23 mouse cellular contexts compared by ENCODE assay signal in genomic region chr12:56318941-56319340, GRCm38 (mm10). TPM values are rescaled to one million over a fixed set of nuclear protein-coding genes. Genes with fewer than 3 reads are reported as not detected.
A peak's percentile ranks its signal among the peaks of the same experiment; 100 is the strongest.
DNase-seq lines count a peak whose midpoint lies in the region; ATAC-seq lines count a peak whose summit lies in the region.
"Had no signal": no experiment of that assay in that cellular context is flagged by ENCODE, and none has a peak within 500 bp of the region (broad histone marks: within the 10 kb centered on the region; RNA-seq: fewer than 3 reads in every experiment).

No protein-coding gene starts in this region.

- H3K36me3 ChIP-seq in midbrain, embryonic 11.5 days (ENCODE audit: control insufficient read depth, insufficient read depth, low read length), result no peaks in the 10 kb centered on the region
- no peaks in the 10 kb centered on the region for H3K36me3 ChIP-seq in midbrain, embryonic 13.5 days
- H3K36me3 ChIP-seq: embryonic facial prominence, embryonic 12.5 days; forebrain, embryonic 15.5 days; G1E; heart, embryonic 15.5 days; intestine, embryonic 15.5 days had no signal

- H3K4me1 ChIP-seq in midbrain, embryonic 11.5 days (ENCODE audit: control insufficient read depth, insufficient read depth, low read length), result no peaks in the 10 kb centered on the region
- no peaks in the 10 kb centered on the region for H3K4me1 ChIP-seq in midbrain, embryonic 13.5 days (replicated peaks)
- H3K4me1 ChIP-seq: embryonic facial prominence, embryonic 12.5 days; forebrain, embryonic 15.5 days; heart, embryonic 15.5 days; hindbrain, embryonic 10.5 days; intestine, embryonic 15.5 days had no signal

- no peaks in the 10 kb centered on the region for H3K27me3 ChIP-seq in midbrain, embryonic 11.5 days (ENCODE audit: control insufficient read depth, insufficient read depth, low read length)
- H3K27me3 ChIP-seq in midbrain, embryonic 13.5 days, result no peaks in the 10 kb centered on the region
- H3K27me3 ChIP-seq: embryonic facial prominence, embryonic 12.5 days; forebrain, embryonic 15.5 days; heart, embryonic 15.5 days; intestine, embryonic 15.5 days had no signal

- no peak overlapping the region for H3K27ac ChIP-seq in midbrain, embryonic 11.5 days (ENCODE audit: low read depth, low read length)
- no peak overlapping the region for H3K27ac ChIP-seq in midbrain, embryonic 13.5 days
- H3K27ac ChIP-seq: embryonic facial prominence, embryonic 12.5 days; forebrain, embryonic 15.5 days; heart, adult 2 months; heart, embryonic 15.5 days; hindbrain, embryonic 10.5 days; hindbrain, embryonic 14.5 days; intestine, embryonic 15.5 days had no signal

- ATAC-seq in midbrain, embryonic 11.5 days (ENCODE audit: low FRiP score), result no peak
- no peak for ATAC-seq in midbrain, embryonic 13.5 days
- ATAC-seq: CD4-positive, CD25-positive, alpha-beta regulatory T cell, adult 4 months; forebrain, embryonic 15.5 days; intestine, embryonic 15.5 days had no signal

- H3K9me3 ChIP-seq in midbrain, embryonic 11.5 days (ENCODE audit: control insufficient read depth, low read length), result peaks cover 3% of the 10 kb centered on the region; the same call in 1 of the 2 replicates
- no peaks in the 10 kb centered on the region for H3K9me3 ChIP-seq in midbrain, embryonic 13.5 days
- H3K9me3 ChIP-seq: embryonic facial prominence, embryonic 12.5 days; forebrain, embryonic 15.5 days; G1E; heart, embryonic 15.5 days; intestine, embryonic 15.5 days had no signal

- no peak overlapping the region for H3K9ac ChIP-seq in midbrain, embryonic 11.5 days (ENCODE audit: low read length)
- H3K9ac ChIP-seq in midbrain, embryonic 13.5 days (replicated peaks), result no peak overlapping the region
- H3K9ac ChIP-seq: embryonic facial prominence, embryonic 12.5 days; forebrain, embryonic 15.5 days; heart, embryonic 15.5 days; hindbrain, embryonic 14.5 days; intestine, embryonic 15.5 days had no signal

- H3K4me2 ChIP-seq in midbrain, embryonic 11.5 days, result no peak overlapping the region
- H3K4me2 ChIP-seq in midbrain, embryonic 13.5 days (replicated peaks), result no peak overlapping the region
- H3K4me2 ChIP-seq: embryonic facial prominence, embryonic 12.5 days; forebrain, embryonic 15.5 days; heart, embryonic 11.5 days; heart, embryonic 15.5 days; hindbrain, embryonic 14.5 days; intestine, embryonic 15.5 days had no signal

- peak; percentile 17 for DNase-seq in adrenal gland, adult 8-10 months
- no peak for DNase-seq in adrenal gland, postnatal 10 days
- peak; percentile 49 for DNase-seq in midbrain, embryonic 11.5 days (ENCODE audit: low spot score, missing footprints)
- DNase-seq in 3T3-L1 (ENCODE audit: low read depth, low spot score), result peak; percentile 58
- DNase-seq in brain, adult 2 months (ENCODE audit: low read depth, low spot score), result peak; percentile 31
- no peak for DNase-seq in left cerebral cortex, adult 11 months (ENCODE audit: low spot score)
- DNase-seq: B cell, adult 2 months; cerebellum, adult 11 months; cerebellum, adult 8-10 months; cerebellum, postnatal 14 days; gastrocnemius, postnatal 14 days; heart, adult 2 months; heart, postnatal 14 days had no signal

- WGBS in midbrain, embryonic 11.5 days, result 89% methylated on average over 4 of the region's 4 CpGs
- 91% methylated on average over 4 of the region's 4 CpGs for WGBS in midbrain, embryonic 13.5 days

- no peak overlapping the region for H3K4me3 ChIP-seq in midbrain, embryonic 11.5 days (ENCODE audit: low read depth, low read length)
- H3K4me3 ChIP-seq in midbrain, embryonic 13.5 days (replicated peaks), result no peak overlapping the region
- H3K4me3 ChIP-seq: embryonic facial prominence, embryonic 12.5 days; forebrain, embryonic 15.5 days; heart, adult 2 months; heart, embryonic 15.5 days; hindbrain, embryonic 10.5 days; intestine, embryonic 15.5 days had no signal

RNA-seq across cellular contexts. Expression of gene Mbip, which starts 26.8 kb away (rescaled TPM):
- total RNA-seq in adrenal gland, adult 8-10 months (2022), result 10 to 100 TPM; 15.5 to 22.9 (median 18.3) TPM
- 10 to 100 TPM; 15.7 to 19.6 TPM for total RNA-seq in adrenal gland, postnatal 10 days (2021)
- polyA plus RNA-seq in midbrain, embryonic 11.5 days (2014; fragmentation: Nextera tagmentation; extraction: Ambion mirVana), result 46.0 and 54.0 TPM in 2 replicates
- 51.1 and 56.0 TPM in 2 replicates for polyA plus RNA-seq in midbrain, embryonic 13.5 days (2015; fragmentation: Nextera tagmentation; extraction: Ambion mirVana)

Comparison
In these comparisons a context has a peak if more than half of its experiments do, and no peak if none do; other contexts are left out.
1. DNase-seq: peak in adrenal gland, adult 8-10 months (single experiment), midbrain, embryonic 11.5 days (single experiment), 3T3-L1 (single experiment) and brain, adult 2 months (single experiment); none in adrenal gland, postnatal 10 days (single experiment) and left cerebral cortex, adult 11 months (single experiment).